Comparison of ENCODE assay signal across 28 mouse cellular contexts in the genomic region with DNA sequence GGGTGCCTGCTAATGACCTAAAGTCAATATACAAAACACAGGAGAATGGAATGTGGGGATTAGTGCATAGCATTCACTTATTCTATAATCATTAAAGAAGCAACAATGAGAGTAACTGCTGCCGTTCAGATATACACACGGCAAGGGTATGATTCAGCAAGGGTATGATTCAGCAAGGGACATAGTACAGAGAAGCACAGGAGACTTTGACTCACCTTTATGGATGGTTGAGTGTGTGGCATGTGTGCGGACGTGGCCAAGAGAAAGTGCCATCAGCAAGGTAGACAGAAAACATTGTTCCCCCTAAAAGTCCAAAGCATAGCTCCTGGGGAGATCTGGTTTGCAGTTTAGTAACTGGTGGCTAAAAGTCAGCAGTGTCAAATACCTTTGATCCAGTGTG.
DNase-seq lines count a peak whose midpoint lies in the region; ATAC-seq lines count a peak whose summit lies in the region.
"Had no signal": no experiment of that assay in that cellular context is flagged by ENCODE, and none has a peak within 500 bp of the region (broad histone marks: within the 10 kb centered on the region; RNA-seq: fewer than 3 reads in every experiment).

No protein-coding gene starts in this region.

- no peak for ATAC-seq in kidney, embryonic 14.5 days (ENCODE audit: low FRiP score, low TSS enrichment)
- peak; percentile 82 for ATAC-seq in kidney, embryonic 15.5 days (replicated peaks; ENCODE audit: low FRiP score)
- ATAC-seq: forebrain, postnatal 0 days; inflammation-experienced regulatory T-cells, adult 6 months had no signal

- no peaks in the 10 kb centered on the region for H3K4me1 ChIP-seq in kidney, embryonic 14.5 days (ENCODE audit: control insufficient read depth, insufficient read depth, low read length)
- no peaks in the 10 kb centered on the region for H3K4me1 ChIP-seq in kidney, embryonic 15.5 days
- H3K4me1 ChIP-seq: embryonic facial prominence, embryonic 10.5 days; embryonic facial prominence, embryonic 15.5 days; forebrain, embryonic 12.5 days; heart, embryonic 13.5 days; hindbrain, embryonic 10.5 days; hindbrain, embryonic 15.5 days; limb, embryonic 12.5 days; lung, embryonic 15.5 days; midbrain, embryonic 12.5 days; neural tube, embryonic 12.5 days had no signal

- DNase-seq in kidney, adult 11 months: peak; percentile 81
- DNase-seq in kidney, postnatal 25 days: peak; percentile 40 to 78
- DNase-seq in cerebellum, adult 18-20 months: no peak
- DNase-seq in lung, postnatal 10 days: no peak
- DNase-seq in urinary bladder, adult 18-20 months (ENCODE audit: low spot score in 2 of 2): no peak
- DNase-seq: adrenal gland, adult 2 months; adrenal gland, postnatal 36 days; cerebellum, adult 8-10 months; cerebellum, postnatal 25 days; forebrain, postnatal 0 days; heart, postnatal 10 days; lung, postnatal 36 days; right cerebral cortex, postnatal 4 days had no signal

- no peaks in the 10 kb centered on the region for H3K9me3 ChIP-seq in kidney, embryonic 14.5 days (ENCODE audit: control insufficient read depth, low read length)
- no peaks in the 10 kb centered on the region for H3K9me3 ChIP-seq in kidney, embryonic 15.5 days (replicated peaks)
- H3K9me3 ChIP-seq: embryonic facial prominence, embryonic 10.5 days; embryonic facial prominence, embryonic 15.5 days; forebrain, embryonic 12.5 days; hindbrain, embryonic 10.5 days; hindbrain, embryonic 15.5 days; limb, embryonic 12.5 days; lung, embryonic 15.5 days; midbrain, embryonic 12.5 days; neural tube, embryonic 12.5 days had no signal

- no peaks in the 10 kb centered on the region for H3K36me3 ChIP-seq in kidney, embryonic 14.5 days (ENCODE audit: control insufficient read depth, insufficient read depth, low read length)
- no peaks in the 10 kb centered on the region for H3K36me3 ChIP-seq in kidney, embryonic 15.5 days
- H3K36me3 ChIP-seq: embryonic facial prominence, embryonic 10.5 days; embryonic facial prominence, embryonic 15.5 days; forebrain, embryonic 12.5 days; heart, embryonic 13.5 days; hindbrain, embryonic 10.5 days; hindbrain, embryonic 15.5 days; limb, embryonic 12.5 days; lung, embryonic 15.5 days; midbrain, embryonic 12.5 days; neural tube, embryonic 12.5 days had no signal

- 69% methylated on average over 4 of the region's 4 CpGs for WGBS in kidney, embryonic 14.5 days
- WGBS in kidney, embryonic 15.5 days: 70% methylated on average over 4 of the region's 4 CpGs

- H3K27ac ChIP-seq in kidney, embryonic 14.5 days (ENCODE audit: low read depth, low read length): no peak overlapping the region
- H3K27ac ChIP-seq in kidney, embryonic 15.5 days: no peak overlapping the region
- H3K27ac ChIP-seq: embryonic facial prominence, embryonic 10.5 days; embryonic facial prominence, embryonic 15.5 days; forebrain, embryonic 12.5 days; heart, embryonic 13.5 days; hindbrain, embryonic 10.5 days; hindbrain, embryonic 15.5 days; left cerebral cortex, adult 2 months; limb, embryonic 12.5 days; lung, embryonic 15.5 days; midbrain, embryonic 12.5 days; neural tube, embryonic 12.5 days had no signal

- no peaks in the 10 kb centered on the region for H3K27me3 ChIP-seq in kidney, embryonic 14.5 days (ENCODE audit: control insufficient read depth, insufficient read depth, low read length)
- H3K27me3 ChIP-seq in kidney, embryonic 15.5 days: no peaks in the 10 kb centered on the region
- H3K27me3 ChIP-seq: embryonic facial prominence, embryonic 15.5 days; forebrain, embryonic 12.5 days; heart, embryonic 13.5 days; hindbrain, embryonic 15.5 days; limb, embryonic 12.5 days; lung, embryonic 15.5 days; midbrain, embryonic 12.5 days; neural tube, embryonic 12.5 days had no signal

- H3K4me2 ChIP-seq in kidney, embryonic 14.5 days (replicated peaks; ENCODE audit: low read depth, low read length): no peak overlapping the region
- no peak overlapping the region for H3K4me2 ChIP-seq in kidney, embryonic 15.5 days
- H3K4me2 ChIP-seq: embryonic facial prominence, embryonic 15.5 days; forebrain, embryonic 12.5 days; heart, embryonic 13.5 days; hindbrain, embryonic 15.5 days; limb, embryonic 12.5 days; lung, embryonic 15.5 days; midbrain, embryonic 12.5 days; neural tube, embryonic 12.5 days had no signal

- no peak overlapping the region for H3K9ac ChIP-seq in kidney, embryonic 14.5 days (ENCODE audit: low read depth, low read length)
- no peak overlapping the region for H3K9ac ChIP-seq in kidney, embryonic 15.5 days
- H3K9ac ChIP-seq: embryonic facial prominence, embryonic 15.5 days; forebrain, embryonic 12.5 days; forebrain, postnatal 0 days; heart, embryonic 13.5 days; hindbrain, embryonic 15.5 days; limb, embryonic 12.5 days; lung, embryonic 15.5 days; midbrain, embryonic 12.5 days; neural tube, embryonic 12.5 days had no signal

- H3K4me3 ChIP-seq in kidney, embryonic 14.5 days (ENCODE audit: low read length): no peak overlapping the region
- no peak overlapping the region for H3K4me3 ChIP-seq in kidney, embryonic 15.5 days (replicated peaks)
- H3K4me3 ChIP-seq: embryonic facial prominence, embryonic 10.5 days; embryonic facial prominence, embryonic 15.5 days; forebrain, embryonic 12.5 days; heart, embryonic 13.5 days; hindbrain, embryonic 10.5 days; hindbrain, embryonic 15.5 days; left cerebral cortex, adult 2 months; limb, embryonic 12.5 days; lung, embryonic 15.5 days; midbrain, embryonic 12.5 days; myocyte; neural tube, embryonic 12.5 days had no signal

Comparison
In these comparisons a context has a peak if more than half of its experiments do, and no peak if none do; other contexts are left out.
1. DNase-seq: peak in kidney, adult 11 months (single experiment) and kidney, postnatal 25 days (2 of 2); none in cerebellum, adult 18-20 months (0 of 2), lung, postnatal 10 days (single experiment) and urinary bladder, adult 18-20 months (0 of 2).